24 mouse cellular contexts compared by ENCODE assay signal in genomic region chr11:34339693-34340092, GRCm38 (mm10). TPM values are rescaled to one million over a fixed set of nuclear protein-coding genes. Genes with fewer than 3 reads are reported as not detected.
"Had no signal": no experiment of that assay in that cellular context is flagged by ENCODE, and none has a peak within 500 bp of the region (broad histone marks: within the 10 kb centered on the region; RNA-seq: fewer than 3 reads in every experiment).

No protein-coding gene starts in this region.

- DNase-seq: liver, postnatal 0 days; lung, adult 2 months; lung, postnatal 14 days; lung, postnatal 36 days; midbrain, embryonic 14.5 days; retina, postnatal 1 day; right cerebral cortex, adult 18-20 months; right cerebral cortex, postnatal 25 days; right cerebral cortex, postnatal 4 days; spleen, adult 18-20 months; thymus, adult 18-20 months; thymus, postnatal 14 days; thymus, postnatal 36 days had no signal

- H3K9ac ChIP-seq: liver, postnatal 0 days; lung, embryonic 15.5 days; midbrain, embryonic 12.5 days; neural tube, embryonic 13.5 days; neural tube, embryonic 15.5 days had no signal

- H3K4me1 ChIP-seq: lung, embryonic 15.5 days had no signal

- ATAC-seq: liver, postnatal 0 days; lung, postnatal 0 days; midbrain, embryonic 16.5 days had no signal

- H3K27ac ChIP-seq: lung, embryonic 15.5 days; macrophage; midbrain, embryonic 10.5 days; midbrain, embryonic 12.5 days; neural tube, embryonic 13.5 days; neural tube, embryonic 15.5 days had no signal

- H3K4me2 ChIP-seq: lung, embryonic 15.5 days; midbrain, embryonic 12.5 days; neural tube, embryonic 13.5 days; neural tube, embryonic 15.5 days had no signal

- H3K4me3 ChIP-seq: lung, embryonic 15.5 days; midbrain, embryonic 10.5 days; midbrain, embryonic 12.5 days; myocyte; neural tube, embryonic 13.5 days; neural tube, embryonic 15.5 days had no signal

- H3K9me3 ChIP-seq: lung, embryonic 15.5 days; midbrain, embryonic 10.5 days; midbrain, embryonic 12.5 days; neural tube, embryonic 13.5 days; neural tube, embryonic 15.5 days had no signal

- H3K27me3 ChIP-seq: lung, embryonic 15.5 days; neural tube, embryonic 13.5 days; neural tube, embryonic 15.5 days had no signal

- H3K36me3 ChIP-seq: lung, embryonic 15.5 days; midbrain, embryonic 10.5 days; midbrain, embryonic 12.5 days; neural tube, embryonic 13.5 days; neural tube, embryonic 15.5 days had no signal

RNA-seq across cellular contexts. Expression of gene Fam196b, which starts 25.1 kb away (rescaled TPM):
- total RNA-seq: megakaryocyte progenitor cell, adult 5-6 weeks; megakaryocyte-erythroid progenitor cell, adult 5-6 weeks had no signal
- polyA plus RNA-seq: macrophage, myocyte had no signal
